Mouse (Mus musculus) urinary bladder, postnatal 10 days (tissue): ENCODE results near the gene Klhl18.

ENCODE experiments used
- DNase-seq: peaks from one replicate; pipeline ENCODE4 v3.0.0; 2022; ENCODE audit warnings: low spot score

The Klhl18 gene

DNA sequence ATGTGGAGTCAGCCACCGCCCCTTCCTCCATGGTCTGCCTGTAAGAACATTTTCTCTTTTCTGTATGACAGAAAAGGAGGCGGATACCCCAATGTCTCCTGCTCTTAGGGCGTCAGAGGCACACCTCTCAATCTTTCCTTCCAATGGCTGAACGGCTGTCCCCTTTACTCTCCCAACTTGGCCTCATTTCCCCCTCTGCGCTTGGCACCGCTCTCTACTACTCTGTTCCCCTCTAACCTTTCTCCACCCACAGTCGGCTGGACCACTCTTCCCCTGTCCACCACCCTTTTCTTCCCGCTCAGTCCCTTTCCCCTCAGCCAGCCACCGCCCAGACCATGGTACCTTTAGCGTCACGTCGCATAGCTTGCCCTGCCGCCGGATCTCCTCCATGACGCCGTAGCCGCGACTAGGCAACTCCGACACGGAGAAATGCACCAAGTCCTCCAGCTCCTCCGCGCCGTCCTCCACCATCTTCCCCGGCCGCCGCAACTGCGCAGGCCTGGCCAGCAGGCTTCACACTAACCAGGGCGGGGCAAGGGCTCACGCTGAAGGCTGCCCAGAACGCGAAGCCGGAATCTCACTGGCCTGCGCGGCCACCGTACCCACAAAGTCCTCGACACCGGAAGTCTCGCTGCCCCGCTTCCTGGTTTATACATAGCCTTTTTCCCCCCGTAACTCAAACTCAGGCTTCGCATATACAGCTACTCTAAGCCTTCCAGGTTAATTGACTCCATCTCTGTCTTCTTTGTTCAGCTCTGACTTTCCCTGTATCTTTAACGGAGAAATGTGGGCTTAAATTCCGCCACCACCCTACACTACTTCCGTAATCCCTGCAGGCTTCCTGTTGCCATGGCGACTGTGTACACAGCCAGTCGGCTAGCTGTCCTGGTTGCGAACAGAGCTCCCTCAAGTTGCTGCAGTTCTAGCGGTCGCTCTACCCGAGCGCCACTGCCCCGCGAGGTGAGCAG is at the start of gene Klhl18, which contains the start of gene Kif9:
TSS of gene Klhl18 (minus strand) at position 571 of the 968 bp plus-strand sequence.
TSS of gene Kif9 (plus strand) at position 835 of the 968 bp plus-strand sequence.
- DNase-seq, result peak; percentile 92

DNA sequence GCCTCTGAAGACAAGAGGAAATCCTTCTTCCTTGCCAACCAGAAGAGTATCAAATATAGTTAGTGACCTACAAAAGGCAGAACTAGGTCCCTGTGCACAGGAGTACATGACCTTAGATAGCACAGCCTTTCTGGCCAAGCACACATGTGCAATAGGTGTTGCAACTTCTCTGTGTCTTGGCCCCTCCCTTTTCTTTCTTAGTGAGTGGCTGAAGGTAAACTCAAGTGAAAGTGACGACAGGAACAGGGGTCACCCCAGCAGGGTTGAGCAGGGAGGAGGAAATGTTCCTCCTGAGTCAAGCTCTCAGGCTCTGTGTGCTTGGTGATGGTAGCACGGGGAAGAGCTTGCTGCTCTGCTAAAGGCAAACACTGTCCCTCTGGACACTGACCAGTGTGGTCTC is 49.2 kb upstream of the Klhl18 start:
- no peak for DNase-seq

DNA sequence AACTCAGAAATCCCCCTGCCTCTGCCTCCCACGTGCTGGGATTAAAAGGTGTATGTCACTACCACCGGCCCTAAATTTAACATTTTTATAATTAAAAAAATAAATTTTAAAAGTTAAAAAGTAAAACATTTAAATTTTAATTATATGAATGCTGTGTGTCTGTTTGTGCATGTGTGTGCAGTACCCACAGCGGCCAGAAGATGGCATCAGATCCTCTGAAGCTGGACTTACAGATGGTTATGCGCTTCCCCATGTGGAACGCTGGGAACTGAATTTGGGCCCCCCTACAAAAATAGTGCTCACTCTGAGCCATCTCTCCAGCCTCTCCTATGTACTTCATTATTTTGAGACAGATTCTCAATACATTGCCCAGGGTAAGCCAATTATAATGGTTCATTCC is 14.4 kb upstream of the Klhl18 start:
- DNase-seq, result no peak

DNA sequence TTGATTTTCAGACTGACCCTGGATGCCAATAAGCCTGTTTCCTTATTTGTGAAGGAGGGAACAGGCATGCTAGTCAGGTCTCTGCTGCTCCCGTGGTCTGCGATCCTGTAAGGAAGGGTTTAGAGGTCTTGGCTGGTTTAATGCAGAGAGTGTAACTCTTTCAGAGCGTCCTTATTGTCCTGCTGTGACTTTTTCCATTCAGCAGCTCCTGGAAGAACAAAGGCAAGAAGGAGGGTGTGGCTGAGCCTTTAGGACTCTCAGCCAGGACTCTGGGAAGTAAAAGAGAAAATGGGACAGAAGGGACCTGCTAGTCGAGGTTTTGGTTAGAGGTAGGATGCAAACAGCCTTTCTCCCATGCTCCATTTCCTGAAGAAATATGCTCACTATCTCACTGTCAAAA is 12.3 kb upstream of the Klhl18 start:
- no peak for DNase-seq

- DNase-seq, result no peak
Measured at GRCm38 (mm10) chr9:110478639-110479038, 2.1 kb upstream of the Klhl18 start.

GRCm38 (mm10) chr9:110477951-110478350 is 1.5 kb upstream of the Klhl18 start:
- DNase-seq, result no peak

DNA sequence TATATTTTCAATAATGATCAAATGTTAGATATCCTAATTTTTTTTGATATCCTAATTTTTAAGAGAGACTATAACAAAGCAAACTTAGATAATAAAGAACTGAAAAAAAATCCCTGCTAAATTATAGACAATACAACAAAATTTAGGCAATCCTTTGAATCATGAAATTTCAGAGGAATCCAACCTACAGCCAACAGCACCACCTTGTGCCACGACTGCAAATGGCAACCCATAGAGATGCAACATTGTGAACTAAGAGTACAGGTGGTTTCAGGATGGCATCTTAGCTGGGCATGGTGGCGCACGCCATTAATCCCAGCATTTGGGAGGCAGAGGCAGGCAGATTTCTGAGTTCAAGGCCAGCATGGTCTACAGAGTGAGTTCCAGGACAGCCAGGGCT is 10.3 kb downstream of the Klhl18 start:
- no peak for DNase-seq

DNA sequence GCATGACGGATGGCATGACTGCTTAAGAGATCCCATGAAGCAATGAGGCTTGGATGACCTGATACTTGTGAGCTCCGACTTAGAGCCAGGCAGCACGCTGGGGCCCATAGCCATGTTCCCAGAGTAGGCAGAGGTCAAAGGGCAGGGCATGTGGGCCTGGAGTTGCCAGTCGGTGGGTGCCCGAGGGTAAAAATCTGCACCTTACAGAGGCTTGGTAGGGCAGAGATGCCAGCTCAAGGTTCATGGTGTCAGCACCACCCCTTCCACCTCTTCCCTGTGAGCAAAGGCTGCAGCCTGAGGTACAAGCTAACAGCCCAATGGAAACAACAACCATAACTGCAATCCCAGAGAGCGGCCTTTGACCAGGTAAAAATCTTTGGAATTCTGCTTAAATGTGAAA is 11.2 kb downstream of the Klhl18 start:
- DNase-seq, result no peak

- no peak for DNase-seq
Measured at GRCm38 (mm10) chr9:110463983-110464591, 12.4 kb downstream of the Klhl18 start.

- DNase-seq, result no peak
Measured at GRCm38 (mm10) chr9:110462321-110462720, 14.2 kb downstream of the Klhl18 start.

DNA sequence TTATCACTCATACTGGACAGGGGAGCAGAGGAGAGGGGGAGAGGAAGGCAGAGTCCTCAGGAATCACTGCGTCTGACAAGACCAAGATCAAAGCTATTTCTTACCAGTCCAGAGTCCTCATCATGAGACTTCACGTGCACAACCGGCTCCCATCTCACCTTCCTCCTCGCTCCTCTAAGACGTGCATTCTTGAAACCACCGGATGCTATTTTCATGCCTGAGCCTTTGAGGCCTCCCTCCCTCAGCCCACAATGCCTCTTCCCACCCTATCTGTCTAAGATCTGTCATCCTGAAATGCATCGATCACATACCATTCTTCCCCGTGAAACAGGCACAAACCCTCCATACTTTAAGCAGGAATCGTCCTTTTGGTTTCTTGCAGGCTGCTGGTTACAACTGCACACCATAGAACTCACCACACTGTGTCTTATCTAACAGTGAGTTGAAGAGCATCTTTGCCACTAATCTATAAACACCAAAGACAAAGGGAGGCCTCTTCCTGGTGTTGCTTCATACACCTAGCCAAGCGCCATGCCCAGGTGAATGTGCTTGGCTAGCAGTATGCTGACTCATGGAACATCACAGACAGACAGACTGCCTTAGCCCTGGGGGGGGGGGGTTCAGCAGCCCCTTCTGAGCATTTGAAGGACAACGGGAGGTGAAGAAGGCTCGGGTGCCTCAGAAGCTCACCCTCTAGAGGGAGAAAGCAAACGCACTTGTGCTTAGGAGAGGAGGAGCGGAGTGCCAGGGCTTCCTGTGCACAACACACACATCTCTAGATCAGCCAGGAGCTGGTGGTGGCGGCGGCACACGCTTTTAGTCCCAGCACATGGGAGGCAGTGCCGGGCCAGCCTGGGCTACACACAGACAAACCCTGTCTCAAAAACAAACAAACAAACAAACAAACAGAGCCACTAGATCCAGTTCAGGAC is 15.3 kb downstream of the Klhl18 start:
- DNase-seq, result no peak

GRCm38 (mm10) chr9:110459145-110459727 is 17.3 kb downstream of the Klhl18 start:
- DNase-seq, result no peak

GRCm38 (mm10) chr9:110457926-110458325 is 18.6 kb downstream of the Klhl18 start:
- DNase-seq, result no peak

DNA sequence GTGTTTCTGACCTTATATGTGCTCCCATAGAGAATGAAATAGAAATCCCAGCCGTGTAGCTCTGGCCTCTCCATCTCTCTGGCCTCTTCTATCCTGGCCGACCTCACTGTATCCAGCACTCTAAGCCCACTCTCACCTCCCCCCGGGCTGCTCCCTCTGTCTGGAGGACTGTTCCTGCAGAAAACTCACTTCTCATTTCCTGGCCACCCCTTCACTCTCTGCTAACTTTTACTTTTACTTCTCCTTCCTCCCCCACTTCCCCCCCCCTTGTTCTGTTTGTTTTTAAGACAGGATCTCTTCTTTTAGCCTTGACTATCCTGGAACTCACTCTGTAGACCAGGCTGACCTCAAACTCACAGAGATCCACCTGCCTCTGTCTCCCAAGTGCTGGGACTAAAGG is 24.0 kb downstream of the Klhl18 start:
- DNase-seq, result no peak

GRCm38 (mm10) chr9:110448857-110449617 is 27.5 kb downstream of the Klhl18 start:
- DNase-seq, result peak; percentile 23

- DNase-seq, result no peak
Measured at GRCm38 (mm10) chr9:110448356-110448755, 28.1 kb downstream of the Klhl18 start.

- no peak for DNase-seq
Measured at GRCm38 (mm10) chr9:110440559-110440958, 35.9 kb downstream of the Klhl18 start.

DNA sequence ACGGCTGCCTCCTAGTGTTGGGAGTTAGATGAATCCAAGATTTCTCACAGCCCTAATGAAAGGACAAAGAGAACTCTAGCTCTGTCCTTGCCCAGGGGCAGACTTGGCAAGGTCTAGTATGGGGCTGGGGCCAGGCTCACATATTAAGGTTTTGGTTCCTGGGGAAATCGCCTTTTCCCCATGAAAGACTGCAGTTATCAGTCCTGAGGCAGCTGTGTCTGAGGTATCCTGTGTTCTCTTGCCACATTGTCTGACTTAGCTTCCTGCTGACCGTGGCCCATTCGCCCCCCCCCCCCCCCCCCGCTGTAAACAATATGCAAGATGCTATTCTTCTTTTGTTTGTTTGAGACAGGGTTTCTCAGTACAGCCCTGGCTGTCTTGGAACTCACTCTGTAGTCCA is 36.4 kb downstream of the Klhl18 start:
- DNase-seq, result no peak

- DNase-seq, result no peak
Measured at GRCm38 (mm10) chr9:110436041-110436440, 40.5 kb downstream of the Klhl18 start.

DNA sequence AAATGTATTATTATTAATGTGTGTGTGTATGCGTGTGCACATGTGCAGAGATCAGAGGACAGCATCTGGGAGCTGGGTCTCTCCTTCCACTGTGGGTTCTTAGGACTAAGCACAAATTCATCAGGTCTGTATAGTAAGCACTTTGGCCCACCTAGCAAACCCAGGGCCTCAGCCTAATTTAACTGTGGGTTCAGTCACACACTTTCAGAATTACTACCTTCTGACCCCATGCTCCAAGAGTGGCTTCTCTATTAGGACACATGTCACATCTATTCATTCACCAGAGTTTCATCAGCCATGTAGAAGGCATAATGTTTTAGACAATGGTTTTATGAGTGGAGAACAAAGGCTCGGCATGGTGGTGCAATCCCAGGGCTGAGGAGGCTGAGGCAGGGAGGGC is 43.4 kb downstream of the Klhl18 start:
- no peak for DNase-seq

GRCm38 (mm10) chr9:110431241-110431640 is 45.3 kb downstream of the Klhl18 start:
- no peak for DNase-seq
